Mouse (Mus musculus): ENCODE results near the gene Klhl33.
"Not testable (repeated sequence)": the region's sequence is repeated elsewhere in the genome, so short reads cannot be mapped to it uniquely, and the experiment has no call there.

Gene Klhl33

DNA sequence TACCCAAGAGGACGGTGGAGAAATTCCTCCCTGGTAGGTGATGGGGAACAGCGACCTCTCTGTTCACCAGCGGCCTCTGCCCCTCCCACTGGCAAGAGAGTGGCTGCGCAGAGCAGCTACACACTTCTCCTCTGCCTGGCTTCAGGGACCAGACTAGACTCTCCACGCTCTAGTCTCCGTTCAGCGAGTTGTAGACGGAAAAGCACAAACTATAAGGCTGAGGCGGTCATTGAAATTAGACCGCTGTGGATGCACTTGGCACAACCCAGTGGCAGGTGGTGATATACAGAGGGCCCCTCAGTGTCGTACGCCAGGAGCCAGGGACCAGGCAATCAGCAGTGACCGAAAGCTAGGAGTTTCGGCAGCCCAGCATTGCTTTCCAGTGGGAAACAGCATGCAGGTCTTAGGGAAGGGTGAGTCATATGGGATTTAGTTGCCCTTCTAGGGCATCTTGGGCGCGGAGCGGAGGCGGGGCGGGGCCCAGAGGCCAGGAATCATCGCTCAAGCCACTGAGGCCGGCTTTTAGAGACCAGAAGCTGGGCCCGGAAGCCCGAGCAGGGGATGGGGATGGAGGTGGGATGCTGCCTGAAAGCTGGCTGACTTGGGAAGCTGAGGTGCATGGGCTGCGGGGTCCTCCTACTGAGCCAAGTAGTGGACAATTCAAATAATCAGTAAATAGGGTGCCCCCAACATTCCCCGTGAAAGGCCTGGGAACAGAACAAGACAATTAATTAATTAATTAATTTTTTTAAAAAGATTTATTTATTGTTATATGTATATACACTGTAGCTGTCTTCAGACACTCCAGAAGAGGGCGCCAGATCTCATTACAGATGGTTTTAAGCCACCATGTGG lies 6.9 kb upstream of the Klhl33 start:
- in situ Hi-C loops (cut with MboI, MseI) = no loop called here

DNA sequence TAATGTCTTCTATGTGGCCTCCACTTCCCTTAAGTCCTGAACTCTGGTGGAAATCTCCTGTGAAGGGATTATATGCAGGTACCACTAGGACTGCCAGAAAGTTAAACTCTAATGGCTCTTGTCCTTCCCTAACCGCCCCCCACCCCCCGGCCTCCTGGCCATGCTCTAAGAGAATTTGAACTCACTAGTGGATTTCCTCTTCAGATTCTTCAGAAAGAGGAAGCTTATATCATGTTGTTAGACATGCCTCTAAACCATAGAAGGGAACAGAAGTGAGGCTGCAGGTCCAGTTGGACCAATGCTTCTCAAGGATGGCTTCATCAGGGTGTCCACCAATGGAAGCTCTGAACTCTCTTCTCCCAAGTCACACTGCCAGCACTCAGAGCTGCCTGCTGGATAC lies 685 bp upstream of the Klhl33 start:
- in situ Hi-C loops (cut with MboI, MseI) = not testable (repeated sequence)

DNA sequence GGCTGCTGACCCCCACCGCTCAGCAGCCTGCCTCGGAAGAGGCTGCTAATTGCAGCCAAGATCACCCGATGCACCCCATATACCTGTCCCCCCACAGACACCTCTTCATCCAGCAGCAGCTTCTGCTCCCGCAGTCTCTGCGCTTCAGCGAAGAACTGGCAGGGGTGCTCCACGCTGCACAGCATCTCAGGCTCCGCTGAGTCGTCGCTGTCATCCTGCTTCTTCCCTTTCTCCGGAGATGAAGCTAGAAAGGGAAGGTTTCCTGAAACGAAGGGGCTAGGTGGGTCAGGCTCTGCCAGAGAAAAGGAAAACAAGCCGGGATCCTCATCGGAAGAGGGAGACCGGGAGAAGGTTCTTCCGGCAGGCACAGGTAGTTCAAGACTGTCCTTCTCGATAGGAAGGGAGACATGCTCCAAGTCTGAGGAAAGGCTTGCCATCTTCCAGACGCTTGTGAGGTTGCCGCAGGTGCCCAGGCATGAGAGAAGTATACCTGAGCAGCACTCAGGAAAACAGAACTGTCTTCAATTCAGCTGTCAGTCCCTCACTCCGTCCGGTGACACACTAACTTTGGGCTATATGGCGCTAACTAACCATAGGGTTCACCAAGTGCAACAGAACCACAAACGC lies 447 bp downstream of the Klhl33 start:
- in situ Hi-C loops (cut with MboI, MseI) = no loop called here

DNA sequence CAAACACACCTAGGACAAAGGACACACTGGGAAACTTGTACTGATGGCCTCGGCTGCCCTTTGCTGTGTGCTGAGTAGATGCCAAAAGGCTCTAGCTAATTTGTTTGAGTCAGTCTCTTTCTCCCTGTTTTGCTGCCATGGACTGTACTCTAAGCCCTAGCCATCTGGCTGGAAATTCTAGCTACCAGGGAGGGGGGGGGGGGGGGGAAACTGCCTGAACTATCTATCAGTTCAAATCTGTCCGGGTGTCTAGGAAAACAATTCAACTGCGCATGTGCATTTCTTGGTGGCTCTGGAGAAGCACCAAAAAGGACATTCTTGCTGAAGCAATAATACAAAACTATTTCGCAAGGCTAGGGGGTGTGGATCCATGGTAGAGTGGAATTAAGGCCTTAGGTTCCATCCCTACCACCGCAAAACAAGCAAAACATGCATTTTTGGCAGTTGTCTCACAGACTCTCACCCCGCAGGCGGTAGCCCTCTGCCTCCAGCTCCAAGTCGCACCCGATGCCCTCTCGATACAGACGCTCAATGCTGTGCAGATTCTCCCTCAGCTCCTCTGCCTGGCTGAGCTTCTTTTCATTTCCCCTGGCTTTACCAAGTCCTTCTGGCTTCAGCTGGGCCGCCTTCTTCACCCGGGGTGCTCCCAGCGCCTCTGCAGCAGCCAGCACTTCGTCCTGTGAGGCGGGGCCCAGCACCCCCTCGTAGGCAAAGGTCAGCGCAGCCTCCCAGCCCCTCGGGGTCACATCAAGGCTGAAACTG lies 1.1 kb downstream of the Klhl33 start:
- in situ Hi-C loops (cut with MboI, MseI) = no loop called here

DNA sequence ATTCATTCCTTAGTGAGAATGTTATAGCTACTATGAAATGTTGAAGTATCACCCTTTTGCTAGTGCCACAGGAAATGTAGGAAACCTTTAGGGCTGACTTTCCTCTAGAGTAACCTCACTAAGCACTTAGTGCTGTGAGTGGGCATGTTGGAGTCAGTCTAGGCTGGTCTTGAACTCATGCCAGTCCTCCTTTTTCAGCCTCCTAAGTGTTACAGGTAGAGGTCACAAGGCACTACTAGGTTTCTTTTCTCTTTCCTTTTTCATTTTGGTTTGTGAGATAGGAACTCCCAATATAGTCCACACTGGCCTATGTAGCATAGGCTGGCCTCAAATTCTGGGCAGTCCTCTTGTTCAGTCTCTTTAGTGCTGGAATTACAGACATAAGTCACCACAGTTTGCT lies 1.9 kb downstream of the Klhl33 start:
- in situ Hi-C loops (cut with MboI, MseI) = no loop called here

DNA sequence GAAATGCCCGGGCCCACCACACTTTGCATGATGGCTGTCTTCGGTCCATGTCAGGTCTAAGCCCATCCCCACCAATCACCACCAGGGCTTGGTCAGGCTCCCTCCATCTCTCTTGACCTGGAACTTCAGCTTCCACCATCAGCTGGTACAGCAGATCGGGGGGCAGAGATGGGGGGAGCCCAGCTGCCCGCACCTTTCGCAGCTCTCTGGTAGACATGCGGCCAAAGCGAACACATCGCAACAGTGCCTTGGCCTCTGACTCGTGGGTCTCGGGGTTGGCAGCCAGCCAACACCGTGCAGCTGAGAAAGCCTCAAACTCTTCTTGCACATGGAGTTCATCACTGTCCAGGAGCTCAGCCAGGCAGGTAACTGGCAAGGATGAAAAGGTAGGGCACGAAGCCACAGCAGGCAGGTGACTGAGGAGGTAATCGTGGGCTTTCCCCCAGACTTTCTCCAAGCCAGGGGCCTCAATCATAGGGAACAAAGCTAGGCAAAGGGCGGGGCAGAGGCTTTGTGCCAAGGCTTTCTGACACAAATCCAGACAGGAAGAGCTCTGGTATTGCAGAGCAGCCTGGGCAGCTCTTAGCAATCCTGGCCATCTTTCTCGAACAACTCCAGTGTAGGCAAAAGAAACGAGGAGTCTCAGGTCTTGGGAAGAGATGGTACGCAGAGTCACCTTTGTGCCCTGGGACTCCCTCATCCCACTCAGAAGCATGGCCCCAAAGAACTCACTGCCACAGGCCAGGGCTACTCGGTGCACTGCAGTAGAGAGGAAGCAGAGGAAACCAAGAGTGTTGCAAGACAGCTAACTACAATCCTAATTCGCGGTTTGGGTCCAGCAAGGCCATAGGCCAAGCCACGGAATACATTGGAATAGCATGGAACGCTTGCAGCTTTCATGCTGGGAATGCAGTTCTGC lies 4.5 kb downstream of the Klhl33 start:
- in situ Hi-C loops (cut with MboI, MseI) = no loop called here

DNA sequence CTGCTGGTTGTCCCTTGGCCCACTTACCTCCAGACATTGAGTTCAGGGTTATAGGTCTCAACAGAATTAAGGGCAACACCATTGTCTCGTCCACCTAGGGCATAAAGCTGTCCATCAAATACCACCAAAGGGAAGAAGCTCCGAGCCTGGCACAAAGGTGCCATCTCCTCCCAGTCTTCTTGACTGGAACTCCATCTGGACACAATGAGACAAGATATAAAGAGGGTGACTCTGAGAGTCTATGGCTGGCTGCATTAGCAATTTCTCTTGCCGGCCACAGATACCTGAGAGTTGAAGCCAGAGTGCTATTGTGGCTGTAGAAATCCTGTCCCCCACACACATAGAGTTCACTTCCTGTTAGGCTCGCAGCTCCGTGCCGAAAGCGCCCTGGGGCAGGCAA lies 5.2 kb downstream of the Klhl33 start:
- in situ Hi-C loops (cut with MboI, MseI) = no loop called here

DNA sequence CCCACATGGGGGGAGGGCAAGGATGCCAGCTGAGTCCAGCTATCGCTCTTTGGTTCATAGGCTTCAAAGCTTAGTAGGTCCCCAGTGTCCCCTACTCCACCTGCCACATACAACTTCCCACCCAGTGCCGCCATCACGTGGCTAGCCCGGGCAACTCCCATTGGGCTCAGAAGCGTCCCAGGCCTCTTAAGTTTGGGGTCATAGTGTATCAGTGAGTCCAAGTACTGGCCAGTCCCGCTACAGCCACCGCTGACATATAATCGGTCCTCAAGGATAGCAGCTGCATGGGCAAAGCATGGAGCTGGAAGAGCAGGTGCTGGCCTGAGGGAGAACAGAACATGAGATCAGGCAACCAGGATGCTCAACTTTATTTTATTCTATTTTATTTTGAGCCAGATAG lies 5.7 kb downstream of the Klhl33 start:
- in situ Hi-C loops (cut with MboI, MseI) = no loop called here

DNA sequence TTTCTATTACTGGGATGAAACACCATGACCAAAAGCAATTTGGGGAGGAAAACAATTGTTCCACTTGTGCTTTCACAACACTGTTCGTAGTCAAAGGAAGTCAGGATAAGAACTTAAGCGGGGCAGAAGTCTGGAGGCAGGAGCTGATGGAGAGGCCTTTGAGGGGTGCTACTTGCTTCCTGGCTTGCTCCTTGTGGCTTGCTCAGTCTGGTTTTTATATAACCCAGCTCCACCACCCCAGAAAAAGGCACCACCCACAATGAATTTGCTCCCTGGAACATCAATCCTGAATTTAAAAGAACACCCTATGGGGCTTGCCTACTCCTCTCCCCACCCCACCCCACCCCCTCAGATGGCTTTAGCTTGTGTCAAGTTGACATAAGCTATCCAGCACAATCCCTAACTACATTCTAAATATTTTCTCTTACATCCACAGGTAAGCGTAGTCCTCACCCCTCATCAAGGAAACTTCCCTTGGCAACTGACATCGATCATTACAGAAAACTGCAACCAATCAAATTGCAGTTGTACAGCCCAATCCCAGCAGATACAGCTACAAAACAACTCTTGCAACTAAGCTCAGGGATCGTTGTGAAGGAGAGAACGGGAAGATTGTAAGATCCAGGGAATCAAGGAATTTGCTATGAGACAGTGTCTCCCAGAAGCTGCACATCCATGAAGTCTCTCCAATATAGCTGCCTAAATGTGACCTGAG lies 20.9 kb downstream of the Klhl33 start:
- in situ Hi-C loops (cut with MboI, MseI) = no loop called here

DNA sequence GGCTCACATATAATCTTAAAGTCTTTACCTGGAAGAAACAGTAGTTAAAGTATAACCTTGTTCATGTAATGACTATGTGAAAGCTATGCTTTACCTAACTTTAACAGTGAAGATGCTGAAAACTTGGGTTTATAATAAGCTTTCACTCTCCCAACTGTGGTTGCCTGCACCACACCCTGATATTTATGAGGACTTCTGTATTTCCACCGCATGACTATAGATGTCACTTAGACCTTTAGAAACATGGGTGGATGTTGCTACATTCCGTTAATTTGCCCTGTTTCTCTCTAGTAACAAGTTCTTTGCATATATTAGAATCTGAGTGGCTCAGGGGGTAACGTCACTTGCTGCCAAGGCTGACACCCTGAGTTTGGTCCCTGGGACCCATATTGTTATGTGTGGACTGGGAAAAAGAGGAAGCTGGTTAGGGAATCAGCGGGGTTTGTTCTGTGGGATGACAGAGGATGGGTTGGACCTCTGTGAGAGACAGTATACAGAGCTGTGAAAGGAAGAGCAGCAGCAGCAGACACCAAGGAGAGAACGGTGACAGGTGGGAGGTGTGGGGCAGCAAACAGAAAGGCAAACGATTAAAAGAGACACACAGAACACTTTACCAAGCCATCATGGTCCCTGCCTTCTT lies 21.6 kb downstream of the Klhl33 start:
- in situ Hi-C loops (cut with MboI, MseI) = no loop called here

DNA sequence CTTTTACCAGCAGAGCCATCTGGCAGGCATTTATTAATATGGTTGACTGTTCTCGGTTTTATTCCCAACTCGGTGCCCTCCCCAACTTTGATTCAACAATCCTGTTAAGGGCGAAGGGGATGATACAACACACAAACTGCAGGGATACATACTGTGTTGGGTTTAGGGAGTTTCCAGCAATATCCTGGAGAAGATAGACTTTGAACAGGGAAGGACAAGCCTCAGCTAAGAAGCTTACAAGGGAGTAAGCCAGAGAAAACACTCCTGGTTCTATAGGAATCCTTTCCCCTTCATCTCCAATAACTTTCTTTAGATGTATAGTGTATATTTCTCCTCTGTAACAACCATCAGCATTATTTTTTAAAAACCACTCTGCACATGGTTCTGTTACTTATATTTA lies 22.1 kb downstream of the Klhl33 start:
- in situ Hi-C loops (cut with MboI, MseI) = no loop called here

DNA sequence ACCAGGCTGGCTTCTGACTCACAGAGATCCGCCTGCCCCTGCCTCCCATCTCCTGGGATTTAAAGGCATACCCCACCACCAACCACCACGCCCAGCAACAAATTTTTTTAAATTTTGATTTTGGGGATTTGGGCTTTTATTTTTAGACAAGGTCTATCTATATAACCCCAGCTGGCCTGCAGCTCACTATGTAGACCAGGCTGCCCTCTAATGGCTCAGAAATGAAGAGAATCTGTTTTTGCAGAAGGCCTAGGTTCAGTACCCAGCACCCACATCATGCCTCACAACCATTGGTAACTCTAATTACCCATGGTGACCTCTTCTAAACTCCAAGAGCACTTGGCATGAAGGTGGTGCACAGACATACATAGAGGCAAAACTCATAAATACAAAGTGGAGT lies 26.0 kb downstream of the Klhl33 start:
- in situ Hi-C loops (cut with MboI, MseI) = no loop called here

DNA sequence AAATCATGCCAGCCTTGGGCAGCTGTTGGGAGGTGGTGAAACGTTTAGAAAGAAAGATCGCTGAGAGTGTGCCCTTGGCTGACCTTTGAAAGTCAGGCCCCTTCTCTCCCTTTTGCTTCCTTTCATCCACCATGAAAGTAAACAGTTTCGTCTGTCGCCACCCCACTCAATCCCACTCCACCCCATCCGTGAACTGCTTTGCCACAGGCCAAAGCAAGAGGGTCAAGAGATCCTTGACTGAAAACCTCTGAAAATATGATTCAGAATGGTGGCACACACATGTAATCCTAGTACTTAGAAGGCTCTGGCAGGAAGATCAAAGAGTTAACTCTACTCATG lies 26.5 kb downstream of the Klhl33 start:
- in situ Hi-C loops (cut with MboI, MseI) = no loop called here

DNA sequence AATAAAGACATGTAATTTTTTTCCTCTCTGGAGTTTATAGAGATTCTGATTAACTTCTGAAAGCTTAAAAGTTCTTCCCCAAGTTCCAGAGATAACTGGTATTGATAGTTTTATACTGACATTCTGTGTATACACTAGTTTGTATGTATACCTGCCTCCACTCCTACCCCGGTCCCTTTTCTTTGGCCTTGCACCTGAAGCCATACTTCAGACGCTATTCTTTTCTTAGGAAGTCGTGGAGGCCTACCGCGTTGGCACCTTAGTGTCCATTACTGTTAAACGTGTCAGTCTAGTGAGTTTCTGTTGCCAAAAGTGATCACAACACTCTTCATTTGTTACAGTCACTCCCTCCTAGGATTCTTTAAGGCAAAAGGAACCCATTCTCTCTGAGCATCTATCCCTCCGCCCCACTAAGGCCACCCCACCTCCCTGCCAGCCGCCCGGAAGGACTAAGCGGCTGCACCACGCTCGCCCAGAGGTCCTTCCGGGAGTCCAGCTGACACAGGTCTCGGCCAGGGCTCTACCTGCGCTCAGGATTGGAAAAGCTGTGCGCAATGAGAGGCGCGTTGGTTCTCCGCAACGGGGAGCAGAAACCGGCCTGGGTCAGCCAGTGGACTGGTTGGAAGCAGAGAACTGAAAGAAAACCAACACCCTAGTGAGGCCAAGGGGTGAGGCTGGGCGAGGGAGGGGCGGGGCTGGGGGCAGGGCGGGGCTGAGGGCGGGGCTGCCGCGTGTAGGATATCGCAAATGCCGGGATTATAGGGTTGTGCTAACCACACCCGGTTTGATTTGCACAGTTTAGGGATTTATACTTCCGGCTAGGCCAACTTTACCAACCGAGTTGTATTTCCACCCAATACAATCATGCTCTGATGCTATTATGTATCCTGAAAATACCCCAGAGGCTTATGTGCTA lies 27.2 kb downstream of the Klhl33 start, which contains the start of gene Tep1:
TSS of gene Tep1 (minus strand) at position 672 of the 916 bp plus-strand sequence.
- in situ Hi-C loops (cut with MboI, MseI) = loop anchor here (5.0 kb wide), 1 partner anchor 52 kb away; the partner anchor contains the start of genes Apex1 and Osgep

DNA sequence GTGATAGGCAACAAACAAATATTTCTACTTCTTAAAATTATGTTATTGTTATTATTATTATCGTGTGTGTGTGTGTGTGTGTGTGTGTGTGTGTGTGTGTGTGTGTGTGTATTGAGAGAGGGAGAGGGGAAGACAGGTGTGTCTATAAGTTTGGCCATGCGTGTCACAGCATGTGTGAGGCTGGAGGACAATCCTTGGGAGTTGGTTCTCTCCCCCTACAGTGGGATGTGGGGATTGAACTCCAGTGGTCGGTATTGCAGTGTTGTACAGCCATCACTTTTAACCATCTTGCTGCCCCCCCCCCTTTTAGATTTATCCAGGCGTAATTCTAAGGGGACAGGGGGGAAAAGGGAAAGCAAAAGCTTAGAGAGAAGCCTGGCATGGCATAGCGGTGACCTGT lies 28.7 kb downstream of the Klhl33 start:
- in situ Hi-C loops (cut with MboI, MseI) = loop anchor here (5.0 kb wide), 1 partner anchor 54 kb away; the partner anchor contains the start of genes Apex1 and Osgep

DNA sequence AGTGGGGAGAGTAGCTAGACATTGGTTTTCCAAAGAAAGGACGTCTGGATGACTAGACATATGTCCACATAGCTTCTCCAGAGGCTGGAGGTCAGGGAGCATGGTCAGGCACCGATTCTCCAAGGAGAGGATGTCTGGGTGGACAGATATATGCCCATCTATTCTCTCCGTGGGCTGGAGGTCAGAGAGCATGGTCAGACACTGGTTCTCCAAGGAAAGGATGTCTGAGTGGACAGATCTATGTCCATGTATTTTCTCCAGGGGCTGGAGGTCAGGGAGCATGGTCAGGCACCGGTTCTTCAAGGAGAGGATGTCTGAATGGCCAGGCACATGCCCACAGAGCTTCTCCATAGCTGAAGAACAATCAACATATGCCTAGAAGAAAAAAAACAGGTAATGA lies 29.1 kb downstream of the Klhl33 start:
- in situ Hi-C loops (cut with MboI, MseI) = loop anchor here (5.0 kb wide), 1 partner anchor 54 kb away; the partner anchor contains the start of genes Apex1 and Osgep

DNA sequence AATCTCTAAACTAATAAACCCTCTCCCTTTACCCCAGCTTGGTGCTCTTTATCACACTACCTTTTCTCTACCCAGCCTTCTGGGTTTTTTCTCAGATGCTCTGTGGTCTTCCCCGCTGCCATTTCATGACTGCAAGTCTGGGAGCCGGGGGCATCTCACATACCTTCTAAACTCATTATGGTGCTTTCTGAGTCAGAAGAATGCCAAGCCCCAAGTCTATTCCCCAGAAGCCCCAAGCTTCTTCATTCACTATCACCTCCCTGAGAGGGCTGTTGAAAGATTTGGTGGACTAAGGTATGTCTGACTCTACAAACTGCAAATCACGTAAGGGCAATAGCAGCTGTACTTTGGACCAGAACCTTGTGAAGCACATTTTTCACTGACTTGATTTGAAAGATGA lies 30.3 kb downstream of the Klhl33 start:
- in situ Hi-C loops (cut with MboI, MseI) = loop anchor here (5.0 kb wide), 1 partner anchor 55 kb away; the partner anchor contains the start of genes Apex1 and Osgep

DNA sequence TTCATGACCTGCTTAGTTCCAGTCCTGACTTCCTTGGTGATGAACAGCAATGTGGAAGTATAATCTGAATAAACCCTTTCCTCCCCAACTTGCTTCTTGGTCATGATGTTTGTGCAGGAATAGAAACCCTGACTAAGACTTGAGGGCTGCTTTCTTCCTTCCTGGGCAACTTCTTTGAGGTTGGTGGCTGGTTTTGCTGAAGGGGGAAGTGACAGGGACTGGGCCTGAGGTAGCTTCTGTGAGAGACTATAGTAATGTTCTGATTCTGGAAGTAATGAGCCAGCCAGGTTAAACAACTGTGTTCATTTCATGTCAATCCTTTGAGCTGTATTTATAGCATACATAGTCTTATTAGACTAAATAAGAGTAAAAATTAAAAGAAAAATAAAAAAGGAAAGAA lies 32.3 kb downstream of the Klhl33 start:
- in situ Hi-C loops (cut with MboI, MseI) = loop anchor here (5.0 kb wide), 1 partner anchor 57 kb away; the partner anchor contains the start of genes Apex1 and Osgep

DNA sequence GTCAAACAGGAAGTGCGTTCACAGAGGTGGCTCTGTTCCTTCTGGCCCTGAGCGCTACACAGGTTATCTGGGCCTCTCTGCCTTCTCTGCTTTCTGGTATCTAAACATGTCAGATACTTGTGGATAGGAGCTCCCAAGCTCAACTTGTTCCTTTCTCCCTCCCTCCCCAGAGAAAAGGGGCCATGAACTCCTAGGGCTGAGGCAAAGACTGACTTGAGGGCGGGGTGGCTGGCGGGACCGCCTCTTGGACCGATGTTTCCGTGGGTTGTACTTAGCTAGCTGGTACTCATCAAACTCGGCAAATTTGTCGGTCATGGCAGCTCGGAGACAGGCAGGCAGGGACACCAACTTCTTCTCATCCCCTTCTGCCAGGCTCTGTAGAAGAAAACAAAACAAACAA lies 34.7 kb downstream of the Klhl33 start:
- in situ Hi-C loops (cut with MboI, MseI) = no loop called here
